Mouse (Mus musculus): ENCODE data around the gene Tex26. TPM values are rescaled to one million over a fixed set of nuclear protein-coding genes. Genes with fewer than 3 reads are reported as not detected.

Gene Tex26
- total and polyA plus RNA-seq, 3 experiments = 0.31 TPM; not detected in 2

GRCm38 (mm10) chr5:149488360-149489021 lies 49.0 kb downstream of the Tex26 start:
- DNase-seq = peak; percentile 87

- peak; percentile 31 for DNase-seq
Measured at GRCm38 (mm10) chr5:149489136-149489535, 49.7 kb downstream of the Tex26 start.

GRCm38 (mm10) chr5:149490275-149490674 lies 50.8 kb downstream of the Tex26 start:
- DNase-seq = no peak

GRCm38 (mm10) chr5:149495655-149496054 lies 56.2 kb downstream of the Tex26 start:
- no peak for DNase-seq

- no peak for DNase-seq
Measured at GRCm38 (mm10) chr5:149496401-149497066, 57.1 kb downstream of the Tex26 start.

- DNase-seq = no peak
Measured at GRCm38 (mm10) chr5:149499936-149500335, 60.5 kb downstream of the Tex26 start.

GRCm38 (mm10) chr5:149503423-149504175 lies 64.1 kb downstream of the Tex26 start:
- DNase-seq = no peak

GRCm38 (mm10) chr5:149504985-149505384 lies 65.5 kb downstream of the Tex26 start:
- DNase-seq = no peak

GRCm38 (mm10) chr5:149506033-149506432 lies 66.6 kb downstream of the Tex26 start:
- DNase-seq = no peak

GRCm38 (mm10) chr5:149508094-149509029 lies 68.9 kb downstream of the Tex26 start:
- no peak for DNase-seq

- no peak for DNase-seq
Measured at GRCm38 (mm10) chr5:149510323-149510722, 70.9 kb downstream of the Tex26 start.

GRCm38 (mm10) chr5:149512695-149513094 lies 73.2 kb downstream of the Tex26 start:
- DNase-seq = no peak

- no peak for DNase-seq
Measured at GRCm38 (mm10) chr5:149513438-149514086, 74.1 kb downstream of the Tex26 start.

- peak; percentile 66 for DNase-seq
Measured at GRCm38 (mm10) chr5:149514087-149514671, 74.7 kb downstream of the Tex26 start.

- DNase-seq = no peak
Measured at GRCm38 (mm10) chr5:149514890-149515289, 75.4 kb downstream of the Tex26 start.

- DNase-seq = no peak
Measured at GRCm38 (mm10) chr5:149517116-149517515, 77.7 kb downstream of the Tex26 start.

Data from adrenal gland, adult 2 months (tissue).